Mouse (Mus musculus): ENCODE results near the gene Higd2a. TPM values are rescaled to one million over a fixed set of nuclear protein-coding genes. Genes with fewer than 3 reads are reported as not detected.
"Not testable (repeated sequence)": the region's sequence is repeated elsewhere in the genome, so short reads cannot be mapped to it uniquely, and the experiment has no call there.

Gene Higd2a
- polyA plus RNA-seq, 1 experiment from 2014 or later, result 272 TPM

GRCm38 (mm10) chr13:54607204-54607603 lies 17.2 kb downstream of the Higd2a start:
- no peak overlapping the region for H3K4me2 ChIP-seq (ENCODE audit: low read depth, low read length)
- no peak overlapping the region for H3K9ac ChIP-seq (ENCODE audit: low read length)
- ATAC-seq (replicated peaks; ENCODE audit: extremely low read depth, insufficient read depth, low FRiP score), result no peak
- peaks cover 14% of the 10 kb centered on the region for H3K4me1 ChIP-seq (ENCODE audit: control insufficient read depth, insufficient read depth, low read length)
- no peaks in the 10 kb centered on the region for H3K36me3 ChIP-seq (ENCODE audit: control insufficient read depth, insufficient read depth)
- no peaks in the 10 kb centered on the region for H3K9me3 ChIP-seq (replicated peaks; ENCODE audit: control insufficient read depth, low read length)
- H3K27ac ChIP-seq (ENCODE audit: low read length), result no peak overlapping the region
- 63% methylated on average over 5 of the region's 5 CpGs for WGBS
- H3K4me3 ChIP-seq (ENCODE audit: low read length), result no peak overlapping the region
- H3K27me3 ChIP-seq (ENCODE audit: control insufficient read depth, insufficient read depth, low read length), result no peaks in the 10 kb centered on the region

GRCm38 (mm10) chr13:54608002-54608401 lies 18.0 kb downstream of the Higd2a start:
- no peak overlapping the region for H3K4me2 ChIP-seq (ENCODE audit: low read depth, low read length)
- H3K27ac ChIP-seq (ENCODE audit: low read length), result no peak overlapping the region
- H3K9me3 ChIP-seq (replicated peaks; ENCODE audit: control insufficient read depth, low read length), result no peaks in the 10 kb centered on the region
- 82% methylated on average over 3 of the region's 3 CpGs for WGBS
- H3K4me1 ChIP-seq (ENCODE audit: control insufficient read depth, insufficient read depth, low read length), result peaks cover 14% of the 10 kb centered on the region
- no peak for ATAC-seq (replicated peaks; ENCODE audit: extremely low read depth, insufficient read depth, low FRiP score)
- no peaks in the 10 kb centered on the region for H3K36me3 ChIP-seq (ENCODE audit: control insufficient read depth, insufficient read depth)
- no peaks in the 10 kb centered on the region for H3K27me3 ChIP-seq (ENCODE audit: control insufficient read depth, insufficient read depth, low read length)
- H3K9ac ChIP-seq (ENCODE audit: low read length), result no peak overlapping the region
- no peak overlapping the region for H3K4me3 ChIP-seq (ENCODE audit: low read length)

GRCm38 (mm10) chr13:54608666-54609065 lies 18.7 kb downstream of the Higd2a start:
- WGBS, result 28% methylated on average over 8 of the region's 8 CpGs
- H3K4me1 ChIP-seq (ENCODE audit: control insufficient read depth, insufficient read depth, low read length), result peaks cover 14% of the 10 kb centered on the region
- peak overlapping the region; percentile 50; the same call in 1 of the 2 replicates for H3K9ac ChIP-seq (ENCODE audit: low read length)
- H3K36me3 ChIP-seq (ENCODE audit: control insufficient read depth, insufficient read depth), result no peaks in the 10 kb centered on the region
- H3K4me3 ChIP-seq (ENCODE audit: low read length), result no peak overlapping the region
- no peak; the same call in 1 of the 2 replicates for ATAC-seq (replicated peaks; ENCODE audit: extremely low read depth, insufficient read depth, low FRiP score)
- H3K9me3 ChIP-seq (replicated peaks; ENCODE audit: control insufficient read depth, low read length), result no peaks in the 10 kb centered on the region
- no peaks in the 10 kb centered on the region for H3K27me3 ChIP-seq (ENCODE audit: control insufficient read depth, insufficient read depth, low read length)
- no peak overlapping the region for H3K27ac ChIP-seq (ENCODE audit: low read length)
- H3K4me2 ChIP-seq (ENCODE audit: low read depth, low read length), result no peak overlapping the region

GRCm38 (mm10) chr13:54609301-54609700 lies 19.3 kb downstream of the Higd2a start:
- no peak for ATAC-seq (replicated peaks; ENCODE audit: extremely low read depth, insufficient read depth, low FRiP score)
- Histone ChIP-seq H3K27me3 (ENCODE audit: control insufficient read depth, insufficient read depth, low read length) (no peaks in the 10 kb centered on the region), H3K36me3 (ENCODE audit: control insufficient read depth, insufficient read depth) (no peaks in the 10 kb centered on the region), H3K4me2 (ENCODE audit: low read depth, low read length) (no peak overlapping the region), H3K9ac (ENCODE audit: low read length) (no peak overlapping the region; the same call in 1 of the 2 replicates), H3K4me1 (ENCODE audit: control insufficient read depth, insufficient read depth, low read length) (peaks cover 14% of the 10 kb centered on the region), H3K4me3 (ENCODE audit: low read length) (no peak overlapping the region), H3K27ac (ENCODE audit: low read length) (no peak overlapping the region), H3K9me3 (replicated peaks; ENCODE audit: control insufficient read depth, low read length) (no peaks in the 10 kb centered on the region)
- WGBS, result 23% methylated on average over 1 of the region's 1 CpGs

- Histone ChIP-seq H3K4me2 (ENCODE audit: low read depth, low read length) (peak overlapping the region; percentile 84), H3K27me3 (ENCODE audit: control insufficient read depth, insufficient read depth, low read length) (no peaks in the 10 kb centered on the region), H3K27ac (ENCODE audit: low read length) (peak overlapping the region; percentile 52), H3K4me3 (ENCODE audit: low read length) (peak overlapping the region; percentile 79), H3K9me3 (replicated peaks; ENCODE audit: control insufficient read depth, low read length) (no peaks in the 10 kb centered on the region), H3K36me3 (ENCODE audit: control insufficient read depth, insufficient read depth) (no peaks in the 10 kb centered on the region), H3K4me1 (ENCODE audit: control insufficient read depth, insufficient read depth, low read length) (peaks cover 14% of the 10 kb centered on the region), H3K9ac (ENCODE audit: low read length) (peak overlapping the region; percentile 83)
- WGBS, result 18% methylated on average over 12 of the region's 13 CpGs
- ATAC-seq (replicated peaks; ENCODE audit: extremely low read depth, insufficient read depth, low FRiP score), result peak; percentile 23
These were observed 20.6 kb downstream of the Higd2a start for GRCm38 (mm10) chr13:54610613-54610971.

GRCm38 (mm10) chr13:54610972-54611754 lies 21.2 kb downstream of the Higd2a start, which contains the start of gene Cltb:
TSS of gene Cltb (minus strand) at chr13:54611344.
- no peaks in the 10 kb centered on the region for H3K27me3 ChIP-seq (ENCODE audit: control insufficient read depth, insufficient read depth, low read length)
- peak; percentile 77 for ATAC-seq (replicated peaks; ENCODE audit: extremely low read depth, insufficient read depth, low FRiP score)
- peak within 1 kb of the TSS; percentile 52 for H3K27ac ChIP-seq (ENCODE audit: low read length)
- H3K4me2 ChIP-seq (ENCODE audit: low read depth, low read length), result peak within 1 kb of the TSS; percentile 84
- peak within 1 kb of the TSS; percentile 83 for H3K9ac ChIP-seq (ENCODE audit: low read length)
- H3K4me1 ChIP-seq (ENCODE audit: control insufficient read depth, insufficient read depth, low read length), result peaks cover 14% of the 10 kb centered on the region
- no peaks in the 10 kb centered on the region for H3K9me3 ChIP-seq (replicated peaks; ENCODE audit: control insufficient read depth, low read length)
- no peaks in the 10 kb centered on the region for H3K36me3 ChIP-seq (ENCODE audit: control insufficient read depth, insufficient read depth)
- H3K4me3 ChIP-seq (ENCODE audit: low read length), result peak within 1 kb of the TSS; percentile 79
- under 1% methylated on average over 66 of the region's 66 CpGs for WGBS

GRCm38 (mm10) chr13:54613141-54613540 lies 23.1 kb downstream of the Higd2a start:
- not testable (repeated sequence) for H3K4me3 ChIP-seq (ENCODE audit: low read length); ATAC-seq (replicated peaks; ENCODE audit: extremely low read depth, insufficient read depth, low FRiP score); H3K27ac ChIP-seq (ENCODE audit: low read length); H3K9ac ChIP-seq (ENCODE audit: low read length); H3K27me3 ChIP-seq (ENCODE audit: control insufficient read depth, insufficient read depth, low read length); H3K9me3 ChIP-seq (replicated peaks; ENCODE audit: control insufficient read depth, low read length); H3K4me2 ChIP-seq (ENCODE audit: low read depth, low read length); H3K36me3 ChIP-seq (ENCODE audit: control insufficient read depth, insufficient read depth)
- 83% methylated on average over 8 of the region's 8 CpGs for WGBS
- H3K4me1 ChIP-seq (ENCODE audit: control insufficient read depth, insufficient read depth, low read length), result peaks cover 14% of the 10 kb centered on the region

GRCm38 (mm10) chr13:54616307-54616706 lies 26.3 kb downstream of the Higd2a start:
- no peak for ATAC-seq (replicated peaks; ENCODE audit: extremely low read depth, insufficient read depth, low FRiP score)
- H3K27me3 ChIP-seq (ENCODE audit: control insufficient read depth, insufficient read depth, low read length), result no peaks in the 10 kb centered on the region
- WGBS, result 78% methylated on average over 8 of the region's 8 CpGs
- no peak overlapping the region for H3K27ac ChIP-seq (ENCODE audit: low read length)
- H3K9me3 ChIP-seq (replicated peaks; ENCODE audit: control insufficient read depth, low read length), result no peaks in the 10 kb centered on the region
- no peak overlapping the region for H3K4me3 ChIP-seq (ENCODE audit: low read length)
- H3K4me1 ChIP-seq (ENCODE audit: control insufficient read depth, insufficient read depth, low read length), result peaks cover 6% of the 10 kb centered on the region
- no peak overlapping the region for H3K4me2 ChIP-seq (ENCODE audit: low read depth, low read length)
- H3K36me3 ChIP-seq (ENCODE audit: control insufficient read depth, insufficient read depth), result no peaks in the 10 kb centered on the region
- H3K9ac ChIP-seq (ENCODE audit: low read length), result no peak overlapping the region

- Histone ChIP-seq H3K4me2 (ENCODE audit: low read depth, low read length) (no peak overlapping the region), H3K27ac (ENCODE audit: low read length) (no peak overlapping the region), H3K27me3 (ENCODE audit: control insufficient read depth, insufficient read depth, low read length) (no peaks in the 10 kb centered on the region), H3K4me3 (ENCODE audit: low read length) (no peak overlapping the region), H3K9ac (ENCODE audit: low read length) (no peak overlapping the region), H3K36me3 (ENCODE audit: control insufficient read depth, insufficient read depth) (no peaks in the 10 kb centered on the region), H3K4me1 (ENCODE audit: control insufficient read depth, insufficient read depth, low read length) (peaks cover 3% of the 10 kb centered on the region; the same call in 1 of the 2 replicates), H3K9me3 (replicated peaks; ENCODE audit: control insufficient read depth, low read length) (no peaks in the 10 kb centered on the region)
- 58% methylated on average over 6 of the region's 6 CpGs for WGBS
- no peak for ATAC-seq (replicated peaks; ENCODE audit: extremely low read depth, insufficient read depth, low FRiP score)
These were observed 27.0 kb downstream of the Higd2a start for GRCm38 (mm10) chr13:54616998-54617397.
